Mouse (Mus musculus): ENCODE results near the gene Foxp4.

DNA sequence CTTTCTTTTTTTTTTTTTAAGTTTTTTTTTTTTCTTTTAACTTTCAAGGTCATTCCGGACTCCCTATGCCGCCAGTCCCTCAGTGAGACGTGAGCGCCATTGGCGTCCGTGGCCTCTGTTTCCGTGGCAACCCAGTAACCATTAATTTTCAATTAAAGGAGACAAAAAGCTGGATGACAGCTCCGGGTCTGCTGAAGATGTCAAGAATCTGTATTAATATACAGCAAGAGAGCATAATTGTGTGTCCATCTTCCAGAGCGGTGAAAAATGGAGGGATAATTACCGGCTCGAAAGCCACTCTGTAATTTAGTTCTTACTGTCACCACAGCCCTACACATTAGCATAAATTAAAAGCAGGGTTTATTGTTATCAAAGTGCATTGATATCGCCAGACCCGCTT, 27.0 kb upstream of the Foxp4 start:
- TF ChIP-seq ELF1 (IDR thresholded peaks at IDR 0.05; ENCODE audit: low read depth, low read length) (no peak), ZNF384 (IDR thresholded peaks at IDR 0.05; ENCODE audit: low read depth, low read length) (no peak), ZMIZ1 (IDR thresholded peaks at IDR 0.05; ENCODE audit: low read depth, low read length) (no peak), CTCF (conservative IDR thresholded peaks at IDR 0.05 in 1 of 2, IDR thresholded peaks at IDR 0.05 in 1 of 2; ENCODE audit: low read depth in 2 of 2, low read length in 2 of 2) (no peak), POLR2A (IDR thresholded peaks at IDR 0.05; ENCODE audit: low read depth, low read length) (no peak), EP300 (IDR thresholded peaks at IDR 0.05; ENCODE audit: low read length) (no peak), POLR2AphosphoS2 (IDR thresholded peaks at IDR 0.05; ENCODE audit: low read depth, low read length) (no peak), USF1 (IDR thresholded peaks at IDR 0.05; ENCODE audit: low read depth, low read length) (no peak), MYC (IDR thresholded peaks at IDR 0.05; ENCODE audit: low read depth, low read length) (no peak), MAZ (IDR thresholded peaks at IDR 0.05; ENCODE audit: low read depth, low read length) (no peak), PAX5 (IDR thresholded peaks at IDR 0.05; ENCODE audit: low read length) (no peak), MXI1 (IDR thresholded peaks at IDR 0.05; ENCODE audit: low read depth, low read length) (no peak), SMC3 (IDR thresholded peaks at IDR 0.05; ENCODE audit: low read depth, low read length) (no peak), TCF12 (IDR thresholded peaks at IDR 0.05; ENCODE audit: low read depth, low read length) (no peak)
